Mouse (Mus musculus) heart, adult 2 months (tissue): ENCODE results near the gene Glce. TPM values are rescaled to one million over a fixed set of nuclear protein-coding genes. Genes with fewer than 3 reads are reported as not detected.
A peak's percentile ranks its signal among the peaks of the same experiment; 100 is the strongest.

ENCODE experiments used
- DNase-seq, 2 experiments: peaks; one replicate each; pipeline ENCODE4 v3.0.0; 2021
- H3K27ac ChIP-seq: fragments of 200-600 bp; 2 replicates; pipeline ENCODE4 v1.8.1; 2022
- H3K27me3 ChIP-seq: fragments of 200-500 bp; 2 replicates; pipeline ENCODE4 v1.6.1; 2012; ENCODE audit warnings: mild to moderate bottlenecking, low read length, inconsistent platforms, mixed read lengths; ENCODE audit not compliant: control insufficient read depth, insufficient read depth
- H3K36me3 ChIP-seq: fragments of 200-500 bp; 2 replicates; pipeline ENCODE4 v1.6.1; 2012; ENCODE audit warnings: low read length, inconsistent platforms; ENCODE audit not compliant: control insufficient read depth, insufficient read depth
- H3K4me1 ChIP-seq: fragments of 200-500 bp; 2 replicates; pipeline ENCODE4 v1.6.1; 2011; ENCODE audit warnings: low read length; ENCODE audit not compliant: control insufficient read depth, insufficient read depth
- H3K4me3 ChIP-seq: fragments of 200-600 bp; 2 replicates; pipeline ENCODE4 v1.8.1; 2022
- H3K79me2 ChIP-seq: fragments of 200-500 bp; replicated peaks from 2 replicates; pipeline ENCODE4 v1.6.1; 2012; ENCODE audit warnings: mild to moderate bottlenecking, inconsistent platforms, low read length, moderate library complexity, mixed read lengths; ENCODE audit not compliant: control insufficient read depth, insufficient read depth
- H3K9ac ChIP-seq: fragments of 200-500 bp; 2 replicates; pipeline ENCODE4 v1.6.1; 2012; ENCODE audit warnings: low read depth, mild to moderate bottlenecking, control low read depth, inconsistent platforms, low read length, mixed read lengths
- CTCF ChIP-seq: fragments of 200-600 bp; IDR thresholded peaks from 2 replicates; pipeline ENCODE4 v1.8.1; 2022; ENCODE audit warnings: antibody characterized with exemption, mild to moderate bottlenecking, moderate library complexity
- EP300 ChIP-seq: fragments of 200-500 bp; IDR thresholded peaks from 2 replicates; pipeline ENCODE4 v1.6.1; 2011; ENCODE audit warnings: low read depth, low read length, control low read depth; ENCODE audit not compliant: insufficient read depth
- POLR2A ChIP-seq: fragments of 200-500 bp; IDR thresholded peaks from 2 replicates; pipeline ENCODE4 v1.6.1; 2011; ENCODE audit warnings: mild to moderate bottlenecking, low read depth, low read length, control low read depth; ENCODE audit not compliant: insufficient read depth
- WGBS: fragments of 180-500 bp; shearing (Covaris S2); methylation state at CpG from one replicate; pipeline ENCODE4 v1.1.7; 2018; 5-methylcytosine and 5-hydroxymethylcytosine counted together
- intact Hi-C: fragments of 180-260 bp; cut with DNase I; formaldehyde crosslinking; loops from one replicate; pipeline ENCODE4 v1.15.1; 2025
- polyA plus RNA-seq: library from polyadenylated mRNA; depleted of rRNA; stranded (reverse); fragments of >200 nt; gene quantifications from 2 replicates; pipeline ENCODE4 v1.2.3, GENCODE M21; 2012
- total RNA-seq, 2 experiments: library from RNA; stranded (reverse); gene quantifications; 2 replicates each; pipeline ENCODE4 v1.2.3; 2021

Glce gene
- total and polyA plus RNA-seq, 3 experiments, result 3.2 to 11.9 (median 11.7) TPM

DNA sequence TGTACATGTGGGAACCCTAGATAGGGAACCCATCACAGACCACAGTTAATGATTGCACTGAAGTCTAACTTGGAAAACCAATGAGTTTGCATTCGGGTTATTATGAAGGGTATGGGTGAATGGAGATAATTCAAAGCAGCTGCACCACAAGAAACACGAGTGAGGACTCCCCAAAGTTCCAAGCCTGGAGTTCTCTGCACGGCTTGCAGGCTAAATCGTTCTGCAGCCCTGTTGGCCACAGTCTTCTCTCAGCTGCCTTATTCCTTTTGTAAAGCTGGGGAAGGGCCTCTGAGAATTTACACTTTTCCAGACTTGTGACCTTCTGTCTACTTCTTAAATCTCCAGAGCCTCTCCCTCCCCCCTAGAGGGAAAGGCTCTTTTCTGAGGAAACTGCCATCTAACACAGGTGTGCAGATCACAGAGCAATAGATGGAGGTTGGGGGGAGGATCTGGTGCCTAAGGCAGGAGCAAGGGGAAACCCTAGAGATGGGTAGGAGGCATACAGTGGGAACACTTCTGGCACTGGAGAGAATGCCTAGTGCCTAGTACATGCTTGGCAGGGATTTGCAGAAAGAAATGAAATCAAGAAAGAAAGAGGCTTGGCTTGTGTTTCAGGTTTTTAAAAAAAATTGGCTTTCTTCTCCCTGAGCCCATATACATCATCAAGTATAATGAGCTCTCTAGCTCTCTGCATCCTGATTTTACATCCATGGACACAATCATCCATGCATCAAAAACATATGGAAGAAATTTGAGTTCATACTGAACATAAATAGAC is 9.7 kb upstream of the Glce start:
- no peaks in the 10 kb centered on the region for H3K36me3 ChIP-seq
- H3K4me3 ChIP-seq, result no peak overlapping the region
- no peak overlapping the region for H3K27ac ChIP-seq
- no peaks in the 10 kb centered on the region for H3K27me3 ChIP-seq
- no peak for DNase-seq
- WGBS, result 74% methylated on average over 4 of the region's 4 CpGs
- intact Hi-C loops, result no loop called here
- H3K4me1 ChIP-seq, result no peaks in the 10 kb centered on the region
- H3K9ac ChIP-seq, result no peak overlapping the region
- no peaks in the 10 kb centered on the region for H3K79me2 ChIP-seq
- TF ChIP-seq POLR2A (no peak), EP300 (no peak), CTCF (no peak)

DNA sequence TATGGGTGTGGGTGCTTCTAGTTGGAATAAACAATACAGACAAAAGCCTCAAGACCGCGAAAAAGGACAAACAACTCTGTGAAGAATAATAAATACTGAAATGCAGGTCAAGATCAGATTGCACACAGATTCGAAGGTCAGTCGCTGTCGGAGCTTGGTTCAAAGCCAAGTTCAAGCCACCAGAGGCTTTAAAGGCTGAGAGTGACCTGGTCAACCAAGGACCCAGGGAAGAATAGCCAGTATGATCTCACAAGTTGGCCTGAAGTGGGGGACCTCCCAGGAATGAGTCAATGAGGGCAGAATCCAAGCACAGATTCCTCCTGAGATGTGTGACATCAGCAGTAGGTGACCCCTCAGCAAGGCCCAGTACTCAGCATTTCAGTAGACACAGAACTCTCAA is 8.3 kb upstream of the Glce start:
- H3K4me3 ChIP-seq, result no peak overlapping the region
- no peak for DNase-seq

DNA sequence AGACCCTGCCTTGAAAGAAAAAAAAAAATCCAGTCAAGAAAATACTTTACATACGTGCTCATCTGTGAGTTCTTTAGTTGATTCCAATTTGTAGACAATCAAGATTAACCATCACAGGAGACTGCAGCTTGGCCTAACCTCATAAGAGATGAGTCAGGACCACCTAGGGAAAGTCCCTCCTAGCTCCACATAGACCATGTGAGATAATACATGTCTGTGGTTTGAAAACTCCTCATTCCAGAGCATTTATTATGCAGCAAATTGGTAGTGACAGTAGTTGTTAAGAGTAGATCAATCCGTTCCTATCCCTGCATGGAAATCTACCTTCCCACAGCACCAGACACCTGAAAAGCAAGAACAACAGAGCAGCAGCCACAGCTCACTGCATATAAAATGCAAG is 5.6 kb upstream of the Glce start:
- no peaks in the 10 kb centered on the region for H3K36me3 ChIP-seq
- no peaks in the 10 kb centered on the region; the same call in 1 of the 2 replicates for H3K4me1 ChIP-seq
- H3K9ac ChIP-seq, result no peak overlapping the region
- WGBS, result 87% methylated on average over 2 of the region's 2 CpGs
- H3K4me3 ChIP-seq, result no peak overlapping the region
- no peaks in the 10 kb centered on the region for H3K27me3 ChIP-seq
- H3K79me2 ChIP-seq, result no peaks in the 10 kb centered on the region
- H3K27ac ChIP-seq, result no peak overlapping the region
- intact Hi-C loops, result no loop called here
- no peak for TF ChIP-seq CTCF
- no peak for TF ChIP-seq EP300
- no peak for TF ChIP-seq POLR2A
- no peak for DNase-seq

More for the DNA sequence above, 8.3 kb upstream of the Glce start:
- Histone ChIP-seq H3K36me3 (no peaks in the 10 kb centered on the region), H3K79me2 (no peaks in the 10 kb centered on the region), H3K9ac (no peak overlapping the region), H3K27ac (no peak overlapping the region), H3K4me1 (no peaks in the 10 kb centered on the region), H3K27me3 (no peaks in the 10 kb centered on the region)
- intact Hi-C loops, result no loop called here
- TF ChIP-seq EP300 (no peak), CTCF (no peak)
- WGBS, result 75% methylated on average over 5 of the region's 5 CpGs

DNA sequence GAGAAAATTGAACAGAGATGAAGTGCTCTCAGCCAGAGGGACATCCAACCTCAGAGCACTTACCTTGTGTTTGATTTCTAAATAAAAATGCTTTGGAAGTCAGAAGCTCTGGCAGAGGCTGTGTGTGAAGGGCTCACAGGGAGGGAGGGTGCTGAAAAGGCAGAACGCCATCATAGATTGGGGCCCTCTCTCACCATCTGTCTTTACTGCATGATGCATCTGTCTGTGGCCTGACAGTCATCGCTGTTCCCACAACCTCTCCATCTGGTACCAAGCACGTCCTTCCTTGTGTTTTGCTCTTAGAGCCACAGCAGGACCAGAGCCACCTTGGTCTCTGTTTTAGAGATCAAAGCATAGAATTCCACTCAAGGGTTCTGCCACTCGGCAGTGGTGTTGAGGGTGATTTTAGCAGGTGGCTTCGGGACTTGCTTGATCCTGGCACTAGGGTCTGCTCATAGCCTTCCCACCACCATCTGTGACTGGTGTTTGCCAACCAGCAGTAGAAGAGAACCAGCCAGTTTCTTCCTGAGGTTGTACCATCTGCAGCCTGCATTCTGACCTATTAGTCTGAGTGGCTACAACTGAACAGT is 3.6 kb upstream of the Glce start:
- TF ChIP-seq CTCF, result no peak
- Histone ChIP-seq H3K4me3 (no peak overlapping the region), H3K27ac (no peak overlapping the region), H3K4me1 (no peaks in the 10 kb centered on the region; the same call in 1 of the 2 replicates), H3K36me3 (no peaks in the 10 kb centered on the region), H3K79me2 (no peaks in the 10 kb centered on the region), H3K27me3 (no peaks in the 10 kb centered on the region), H3K9ac (no peak overlapping the region)
- no peak for DNase-seq
- WGBS, result 73% methylated on average over 5 of the region's 5 CpGs
- intact Hi-C loops, result no loop called here

DNA sequence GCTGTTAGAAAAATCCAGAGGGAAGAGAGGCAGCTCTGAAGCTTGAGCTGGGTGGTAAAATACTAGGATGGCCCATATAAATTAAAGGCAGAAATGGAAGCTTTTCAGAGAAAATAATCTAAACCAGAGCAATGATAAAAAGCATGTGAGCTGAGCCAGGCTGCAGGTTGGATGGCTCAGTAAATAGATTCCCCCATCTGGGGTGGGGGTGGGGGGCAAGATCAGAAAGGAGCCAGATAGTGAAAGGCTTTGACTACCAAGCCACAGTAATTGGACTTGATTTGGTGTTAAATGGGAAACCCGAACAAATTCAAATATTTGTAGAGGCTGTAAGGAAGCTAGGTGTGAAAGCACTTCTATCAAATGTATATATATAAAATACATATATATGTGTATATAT is 1.8 kb upstream of the Glce start:
- Histone ChIP-seq H3K79me2 (no peaks in the 10 kb centered on the region), H3K4me3 (no peak overlapping the region), H3K36me3 (no peaks in the 10 kb centered on the region), H3K4me1 (no peaks in the 10 kb centered on the region; the same call in 1 of the 2 replicates), H3K9ac (no peak overlapping the region), H3K27me3 (no peaks in the 10 kb centered on the region), H3K27ac (no peak overlapping the region)
- TF ChIP-seq EP300 (no peak), CTCF (no peak), POLR2A (no peak)
- WGBS, result 89% methylated on average over 1 of the region's 1 CpGs
- no peak for DNase-seq
- intact Hi-C loops, result loop anchor here (5.0 kb wide), 2 partner anchors 73 to 177 kb away; partner anchors contain the start of gene Kif23

DNA sequence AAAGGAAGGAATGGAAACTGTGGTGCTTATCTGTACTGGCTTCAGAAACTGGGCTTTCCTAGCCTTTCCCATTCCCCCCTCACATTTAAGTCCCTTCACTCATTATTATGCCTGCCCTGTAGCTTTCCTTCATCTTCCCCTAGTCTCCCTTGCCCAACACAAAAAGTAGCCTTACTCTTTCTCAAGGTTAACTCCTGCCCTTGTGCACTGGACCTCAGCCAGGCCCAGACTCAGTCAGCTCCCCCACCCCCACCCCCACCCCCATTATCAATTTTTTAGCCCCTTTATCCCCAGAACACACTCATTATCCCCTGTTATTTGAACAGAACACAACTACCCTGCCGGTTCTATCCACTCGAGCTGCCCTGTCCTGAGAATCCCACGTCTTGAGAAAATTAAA is 1.0 kb upstream of the Glce start:
- Histone ChIP-seq H3K4me3 (peak overlapping the region; percentile 58), H3K27ac (peak overlapping the region; percentile 75), H3K36me3 (no peaks in the 10 kb centered on the region), H3K79me2 (no peaks in the 10 kb centered on the region), H3K27me3 (no peaks in the 10 kb centered on the region), H3K4me1 (no peaks in the 10 kb centered on the region; the same call in 1 of the 2 replicates), H3K9ac (no peak overlapping the region)
- intact Hi-C loops, result loop anchor here (2.0 to 5.0 kb wide), 3 partner anchors 74 to 176 kb away; partner anchors contain the start of gene Kif23
- no peak for DNase-seq
- WGBS, result 70% methylated on average over 3 of the region's 3 CpGs
- TF ChIP-seq EP300, result no peak
- no peak for TF ChIP-seq CTCF
- TF ChIP-seq POLR2A, result no peak
